Mouse (Mus musculus) neural tube, embryonic 13.5 days (tissue): ENCODE data around the gene Ccnb3. TPM values are rescaled to one million over a fixed set of nuclear protein-coding genes. Genes with fewer than 3 reads are reported as not detected.
"Not testable (repeated sequence)": the region's sequence is repeated elsewhere in the genome, so short reads cannot be mapped to it uniquely, and the experiment has no call there.

Experiments
- ATAC-seq: fragments of 200-750 bp; cut with Nextera tagmentation; 2 replicates; pipeline ENCODE4 v1.8.0; 2017; ENCODE audit warnings: low read depth, mild to moderate bottlenecking, moderate TSS enrichment, moderate library complexity
- H3K27ac ChIP-seq: fragments of 300-500 bp; sonication (generic); replicated peaks from 2 replicates; pipeline ENCODE4 v1.5.1; 2015; ENCODE audit warnings: moderate library complexity, mild to moderate bottlenecking, inconsistent platforms
- H3K27me3 ChIP-seq: fragments of 300-500 bp; sonication (generic); 2 replicates; pipeline ENCODE4 v1.6.1; 2015; ENCODE audit warnings: mild to moderate bottlenecking, inconsistent platforms
- H3K36me3 ChIP-seq: fragments of 300-500 bp; sonication (generic); 2 replicates; pipeline ENCODE4 v1.6.1; 2015; ENCODE audit warnings: mild to moderate bottlenecking, inconsistent platforms
- H3K4me1 ChIP-seq: fragments of 300-500 bp; sonication (generic); replicated peaks from 2 replicates; pipeline ENCODE4 v1.6.1; 2015; ENCODE audit warnings: inconsistent platforms
- H3K4me2 ChIP-seq: fragments of 300-500 bp; sonication (generic); 2 replicates; pipeline ENCODE4 v1.6.1; 2015; ENCODE audit warnings: inconsistent platforms, mild to moderate bottlenecking, moderate library complexity
- H3K4me3 ChIP-seq: fragments of 300-500 bp; sonication (generic); 2 replicates; pipeline ENCODE4 v1.5.1; 2015; ENCODE audit warnings: mild to moderate bottlenecking, inconsistent platforms
- H3K9ac ChIP-seq: fragments of 300-500 bp; sonication (generic); 2 replicates; pipeline ENCODE4 v1.6.1; 2015; ENCODE audit warnings: moderate library complexity, mild to moderate bottlenecking, inconsistent platforms
- H3K9me3 ChIP-seq: fragments of 300-500 bp; sonication (generic); 2 replicates; pipeline ENCODE4 v1.6.1; 2016; ENCODE audit warnings: inconsistent platforms
- WGBS: fragments of 180-500 bp; shearing (Covaris S2); methylation state at CpG from one replicate; pipeline ENCODE4 v1.1.7; 2015; 5-methylcytosine and 5-hydroxymethylcytosine counted together
- polyA plus RNA-seq: library from polyadenylated mRNA; unstranded; fragments of >200 nt; fragmentation: Nextera tagmentation; extraction: Ambion mirVana; gene quantifications from 2 replicates; pipeline ENCODE4 v1.2.1, GENCODE M21; 2015

Ccnb3 gene
- polyA plus RNA-seq, result not detected in 2 replicates

DNA sequence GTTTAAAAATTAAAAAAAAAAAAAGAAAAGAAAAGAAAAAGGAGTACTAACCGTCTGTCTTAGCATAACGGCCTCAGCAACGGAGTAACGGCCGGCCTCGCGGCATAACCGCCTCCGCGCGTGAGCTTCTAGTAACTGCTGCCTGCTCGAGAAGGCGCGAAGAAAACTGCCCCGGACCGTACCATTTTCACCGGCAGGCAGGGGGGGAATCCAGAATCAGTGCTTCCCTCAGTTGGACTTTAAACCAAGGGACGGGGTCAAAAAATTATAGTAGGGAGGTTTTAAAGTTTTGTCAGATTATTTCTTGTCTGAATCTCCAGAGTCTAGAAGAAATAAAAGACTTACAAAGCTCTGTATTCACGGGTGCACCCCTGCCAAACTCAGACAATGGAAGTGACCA lies at the start of gene Ccnb3:
Gene Ccnb3 (minus strand): TSS at position 101 of the 400 bp plus-strand sequence.
- Histone ChIP-seq H3K9me3 (no peaks in the 10 kb centered on the region), H3K4me3 (no peak within 1 kb of the TSS), H3K4me2 (no peak within 1 kb of the TSS), H3K27me3 (no peaks in the 10 kb centered on the region), H3K27ac (no peak within 1 kb of the TSS), H3K9ac (no peak within 1 kb of the TSS), H3K36me3 (no peaks in the 10 kb centered on the region), H3K4me1 (no peaks in the 10 kb centered on the region)
- WGBS, result 92% methylated on average over 19 of the region's 19 CpGs
- ATAC-seq, result no peak

DNA sequence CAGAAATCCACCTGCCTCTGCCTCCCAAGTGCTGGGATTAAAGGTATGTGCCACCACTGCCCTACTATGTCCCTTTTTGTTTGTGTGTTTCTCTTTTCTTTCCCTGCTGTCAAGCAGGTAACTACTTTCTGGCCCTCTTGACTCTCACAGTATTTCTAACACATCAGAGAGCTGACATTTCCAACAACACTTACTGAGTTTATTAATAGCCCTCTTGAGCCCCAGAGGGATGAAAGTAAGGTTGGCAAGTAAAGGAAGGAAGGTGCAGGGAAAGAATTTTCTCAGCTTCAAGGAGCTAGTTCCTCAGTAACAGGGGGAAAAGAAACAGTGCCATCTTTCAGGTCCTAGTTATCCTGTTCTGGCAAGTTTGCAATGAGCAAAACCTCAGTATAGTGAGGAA lies 48.9 kb upstream of the Ccnb3 start:
- Histone ChIP-seq H3K4me3 (no peak overlapping the region), H3K27ac (no peak overlapping the region), H3K4me1 (no peaks in the 10 kb centered on the region), H3K27me3 (no peaks in the 10 kb centered on the region), H3K9ac (no peak overlapping the region), H3K4me2 (no peak overlapping the region), H3K36me3 (no peaks in the 10 kb centered on the region), H3K9me3 (no peaks in the 10 kb centered on the region)
- no peak for ATAC-seq

DNA sequence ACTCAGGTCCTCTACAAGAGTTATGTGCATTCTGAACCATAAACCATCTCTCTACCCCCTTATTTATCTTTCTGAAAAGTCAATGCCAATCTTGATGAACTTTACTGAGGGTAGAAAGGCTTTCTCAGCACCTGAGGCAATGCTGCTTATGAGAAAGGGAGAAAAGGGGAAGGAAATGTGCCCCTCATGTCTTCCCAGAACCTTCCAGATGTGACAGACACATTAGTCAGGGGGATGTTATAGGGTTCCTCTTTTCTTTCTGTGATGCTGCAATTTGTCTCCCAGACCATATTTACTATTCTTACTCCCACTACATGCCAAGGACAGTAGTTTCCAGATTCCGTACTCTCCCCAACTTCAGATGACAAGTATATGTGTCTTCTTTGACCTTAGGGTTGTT lies 44.5 kb upstream of the Ccnb3 start:
- WGBS, result 81% methylated on average over 1 of the region's 1 CpGs
- ATAC-seq, result no peak

DNA sequence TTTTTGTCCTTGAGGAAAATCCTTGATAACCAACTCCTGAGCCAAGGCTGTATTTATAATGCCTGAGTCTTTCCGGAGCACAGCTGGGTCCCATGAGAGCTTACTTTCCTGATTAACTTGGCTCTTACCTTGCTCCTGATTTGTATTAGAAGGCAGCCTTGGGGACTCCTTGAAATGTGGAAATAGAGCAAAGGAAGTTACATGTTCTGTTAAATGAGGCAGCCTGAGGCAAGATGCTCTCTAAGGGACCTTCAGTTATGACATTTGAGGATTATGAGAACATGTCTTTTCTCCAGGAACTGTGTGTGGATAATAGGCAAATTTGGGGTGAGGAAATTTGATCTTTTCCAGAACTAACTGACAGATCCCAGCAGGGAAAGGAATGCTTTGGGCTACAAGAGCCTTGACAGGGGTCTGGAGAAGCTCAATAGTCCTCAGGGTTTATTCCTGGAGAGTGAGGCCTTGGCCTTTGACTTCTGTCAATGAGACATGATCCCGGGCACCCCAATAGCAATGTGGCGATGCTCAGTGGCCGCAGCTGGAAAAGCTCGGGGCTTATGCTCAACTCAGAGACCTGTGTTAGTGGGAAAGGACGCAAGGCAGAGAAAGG lies 38.5 kb upstream of the Ccnb3 start:
- Histone ChIP-seq H3K4me1 (no peaks in the 10 kb centered on the region), H3K27ac (no peak overlapping the region), H3K27me3 (no peaks in the 10 kb centered on the region), H3K4me3 (no peak overlapping the region), H3K9me3 (no peaks in the 10 kb centered on the region), H3K4me2 (no peak overlapping the region), H3K9ac (no peak overlapping the region), H3K36me3 (no peaks in the 10 kb centered on the region)
- ATAC-seq, result no peak
- WGBS, result 84% methylated on average over 6 of the region's 6 CpGs

More for the DNA sequence above, 44.5 kb upstream of the Ccnb3 start:
- Histone ChIP-seq H3K4me1 (no peaks in the 10 kb centered on the region), H3K27me3 (no peaks in the 10 kb centered on the region), H3K36me3 (no peaks in the 10 kb centered on the region), H3K9ac (no peak overlapping the region), H3K27ac (no peak overlapping the region), H3K4me2 (no peak overlapping the region), H3K4me3 (no peak overlapping the region), H3K9me3 (no peaks in the 10 kb centered on the region)

DNA sequence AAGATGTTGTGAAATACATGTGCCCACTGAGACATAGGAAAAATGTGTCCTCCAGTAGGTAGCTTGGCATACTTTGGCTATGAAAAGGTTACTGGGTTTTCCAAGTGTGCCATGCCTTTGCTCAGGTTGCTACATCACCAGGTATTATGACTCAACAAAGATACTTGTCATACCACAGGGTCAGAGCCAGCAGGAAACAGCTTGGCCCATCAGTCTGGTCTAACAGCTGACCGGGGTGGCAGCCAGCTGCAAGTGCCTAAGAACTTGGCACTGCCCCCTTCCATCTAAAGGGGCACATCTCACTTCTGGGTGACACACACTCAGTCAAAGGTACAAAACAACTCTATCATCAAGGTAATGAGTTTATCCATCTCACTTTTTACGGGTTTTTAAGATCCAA lies 26.6 kb upstream of the Ccnb3 start:
- Histone ChIP-seq H3K27ac (no peak overlapping the region), H3K36me3 (no peaks in the 10 kb centered on the region), H3K4me2 (no peak overlapping the region), H3K27me3 (no peaks in the 10 kb centered on the region), H3K9me3 (no peaks in the 10 kb centered on the region), H3K4me3 (no peak overlapping the region), H3K9ac (no peak overlapping the region), H3K4me1 (no peaks in the 10 kb centered on the region)
- 88% methylated on average over 2 of the region's 2 CpGs for WGBS
- no peak for ATAC-seq

DNA sequence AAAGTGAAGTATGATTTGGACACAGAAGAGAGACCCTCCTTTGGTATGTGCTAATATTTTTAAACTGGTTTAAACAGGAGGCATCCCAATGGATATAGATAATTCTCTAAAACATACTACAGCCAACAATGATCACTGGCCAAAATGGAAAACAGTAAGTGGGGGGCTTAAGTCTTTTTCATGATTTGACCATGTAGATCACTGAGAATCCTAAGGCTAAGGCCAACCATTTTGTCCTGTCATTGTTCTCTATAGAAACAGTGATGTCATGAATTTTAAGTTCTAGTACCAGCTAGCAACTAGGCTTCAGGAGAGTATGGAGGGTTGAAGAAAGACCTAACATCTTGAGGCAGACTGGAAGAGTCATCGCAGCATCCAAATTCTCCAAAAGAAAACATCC lies 25.8 kb upstream of the Ccnb3 start, which contains the start of gene Akap4:
Gene Akap4 (plus strand): TSS at position 301 of the 400 bp plus-strand sequence.
- H3K27ac ChIP-seq, result no peak within 1 kb of the TSS
- H3K36me3 ChIP-seq, result no peaks in the 10 kb centered on the region
- H3K4me3 ChIP-seq, result no peak within 1 kb of the TSS
- H3K9ac ChIP-seq, result no peak within 1 kb of the TSS
- H3K4me2 ChIP-seq, result no peak within 1 kb of the TSS
- no peaks in the 10 kb centered on the region for H3K4me1 ChIP-seq
- no peaks in the 10 kb centered on the region for H3K9me3 ChIP-seq
- WGBS, result 94% methylated on average over 1 of the region's 1 CpGs
- H3K27me3 ChIP-seq, result no peaks in the 10 kb centered on the region
- ATAC-seq, result no peak

DNA sequence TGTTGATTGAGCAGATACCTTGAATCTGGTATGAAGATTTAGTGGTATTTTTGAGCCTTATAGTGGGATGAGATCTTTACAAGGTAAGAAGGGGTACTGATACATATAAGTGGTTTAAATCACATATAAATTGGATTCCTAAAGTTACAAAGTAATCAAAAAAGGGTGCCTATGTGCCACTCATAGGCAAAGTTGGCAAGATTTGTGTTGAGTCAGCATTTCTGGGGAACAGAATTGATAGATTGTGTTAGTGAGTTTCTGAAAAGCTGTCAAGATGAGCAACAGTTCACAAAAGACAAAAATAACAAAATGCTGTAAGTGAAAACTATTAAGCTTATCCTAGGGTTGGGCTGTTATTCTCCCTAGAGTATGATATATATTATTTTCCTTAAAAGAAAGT lies 22.7 kb upstream of the Ccnb3 start:
- Histone ChIP-seq H3K36me3 (no peaks in the 10 kb centered on the region), H3K4me1 (no peaks in the 10 kb centered on the region), H3K27me3 (no peaks in the 10 kb centered on the region), H3K4me3 (no peak overlapping the region), H3K9me3 (no peaks in the 10 kb centered on the region), H3K4me2 (no peak overlapping the region), H3K9ac (no peak overlapping the region), H3K27ac (no peak overlapping the region)
- ATAC-seq, result no peak

DNA sequence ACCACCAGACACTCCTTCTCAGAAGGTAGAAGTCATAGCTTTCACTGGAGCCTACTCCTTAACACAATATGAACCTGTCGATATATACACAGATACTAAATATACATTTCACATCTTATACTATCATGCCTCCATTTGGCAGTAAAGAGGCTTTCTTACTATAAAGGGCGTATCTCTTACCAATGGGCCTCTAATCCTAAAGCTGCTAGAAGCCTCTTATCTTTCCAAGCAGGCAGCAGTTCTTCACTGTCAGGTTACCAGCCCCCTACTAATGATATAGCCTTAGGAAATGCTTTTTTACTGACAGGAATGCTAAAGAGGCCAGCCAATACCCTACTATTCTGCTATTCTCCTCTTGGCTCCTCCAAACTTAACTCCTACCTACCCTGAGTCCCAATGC lies 16.2 kb upstream of the Ccnb3 start:
- H3K27ac ChIP-seq, result no peak overlapping the region
- no peak for ATAC-seq
- no peaks in the 10 kb centered on the region for H3K9me3 ChIP-seq
- no peak overlapping the region for H3K4me2 ChIP-seq
- no peak overlapping the region for H3K9ac ChIP-seq
- no peak overlapping the region for H3K4me3 ChIP-seq
- no peaks in the 10 kb centered on the region for H3K36me3 ChIP-seq
- no peaks in the 10 kb centered on the region for H3K4me1 ChIP-seq
- 79% methylated on average over 2 of the region's 2 CpGs for WGBS
- H3K27me3 ChIP-seq, result no peaks in the 10 kb centered on the region

DNA sequence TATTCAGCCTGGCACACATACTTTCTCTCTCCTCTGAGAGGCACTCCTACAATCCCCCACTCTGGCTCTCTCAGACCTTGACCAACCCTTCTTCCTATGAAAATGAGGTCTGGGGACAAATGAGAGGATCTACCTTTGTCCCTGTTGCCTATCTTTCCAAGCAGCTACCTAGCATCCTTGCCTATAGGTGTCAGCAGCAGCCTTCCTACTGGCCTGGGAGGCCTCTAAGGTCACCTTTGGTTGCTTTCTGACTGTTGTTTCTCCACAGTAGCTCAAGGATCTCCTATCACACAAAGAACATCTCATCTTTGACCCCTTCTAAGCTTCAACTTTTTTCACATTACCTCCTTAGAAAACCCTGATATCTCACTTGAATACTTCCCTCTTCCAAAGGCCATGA lies 15.6 kb upstream of the Ccnb3 start:
- H3K4me1 ChIP-seq, result no peaks in the 10 kb centered on the region

DNA sequence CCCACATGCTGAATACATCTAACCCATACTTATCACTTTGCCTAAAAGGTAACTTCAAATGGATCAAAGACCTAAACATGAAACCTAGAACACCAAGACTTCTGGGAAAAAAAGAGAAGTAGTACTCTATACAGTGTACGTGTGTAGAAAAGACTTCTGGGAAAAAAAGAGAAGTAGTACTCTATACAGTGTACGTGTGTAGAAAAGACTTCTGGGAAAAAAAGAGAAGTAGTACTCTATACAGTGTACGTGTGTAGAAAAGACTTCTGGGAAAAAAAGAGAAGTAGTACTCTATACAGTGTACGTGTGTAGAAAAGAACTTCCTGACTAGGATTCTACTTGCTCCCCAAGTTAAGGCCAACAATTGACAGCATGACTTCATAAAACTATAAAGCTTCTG lies 57.5 kb downstream of the Ccnb3 start:
- not testable (repeated sequence) for H3K27me3 ChIP-seq, H3K27ac ChIP-seq, H3K9me3 ChIP-seq, H3K36me3 ChIP-seq, H3K4me1 ChIP-seq, H3K9ac ChIP-seq, H3K4me3 ChIP-seq, ATAC-seq, H3K4me2 ChIP-seq
- 89% methylated on average over 3 of the region's 4 CpGs for WGBS

More for the DNA sequence above, 15.6 kb upstream of the Ccnb3 start:
- no peak overlapping the region for H3K4me3 ChIP-seq
- no peaks in the 10 kb centered on the region for H3K27me3 ChIP-seq
- H3K9ac ChIP-seq, result no peak overlapping the region
- no peaks in the 10 kb centered on the region for H3K9me3 ChIP-seq
- no peak for ATAC-seq
- no peaks in the 10 kb centered on the region for H3K36me3 ChIP-seq
- H3K27ac ChIP-seq, result no peak overlapping the region
- no peak overlapping the region for H3K4me2 ChIP-seq

DNA sequence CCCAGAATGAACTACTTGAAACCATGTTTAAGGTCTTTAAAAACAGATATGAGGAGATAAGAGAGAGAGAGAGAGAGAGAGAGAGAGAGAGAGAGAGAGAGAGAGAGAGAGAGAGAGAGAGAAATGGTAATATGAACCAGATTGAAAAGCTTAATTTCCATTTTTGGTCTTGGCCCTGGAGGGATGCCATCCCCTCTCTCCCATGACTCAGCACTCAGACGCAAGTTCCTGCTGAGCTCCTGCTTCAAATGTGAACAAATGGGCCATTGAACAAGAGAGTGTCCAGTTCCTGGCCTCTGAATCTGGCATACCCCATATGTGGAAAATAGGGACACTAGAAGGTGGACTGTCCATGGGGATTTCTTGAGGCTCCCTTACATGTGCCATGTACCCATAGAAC lies 69.5 kb downstream of the Ccnb3 start:
- H3K4me2 ChIP-seq, result no peak overlapping the region
- H3K4me3 ChIP-seq, result no peak overlapping the region
- WGBS, result 70% methylated on average over 1 of the region's 1 CpGs
- H3K27me3 ChIP-seq, result no peaks in the 10 kb centered on the region
- no peak for ATAC-seq
- no peaks in the 10 kb centered on the region for H3K4me1 ChIP-seq
- no peaks in the 10 kb centered on the region for H3K9me3 ChIP-seq
- H3K9ac ChIP-seq, result no peak overlapping the region
- H3K27ac ChIP-seq, result no peak overlapping the region
- H3K36me3 ChIP-seq, result no peaks in the 10 kb centered on the region

DNA sequence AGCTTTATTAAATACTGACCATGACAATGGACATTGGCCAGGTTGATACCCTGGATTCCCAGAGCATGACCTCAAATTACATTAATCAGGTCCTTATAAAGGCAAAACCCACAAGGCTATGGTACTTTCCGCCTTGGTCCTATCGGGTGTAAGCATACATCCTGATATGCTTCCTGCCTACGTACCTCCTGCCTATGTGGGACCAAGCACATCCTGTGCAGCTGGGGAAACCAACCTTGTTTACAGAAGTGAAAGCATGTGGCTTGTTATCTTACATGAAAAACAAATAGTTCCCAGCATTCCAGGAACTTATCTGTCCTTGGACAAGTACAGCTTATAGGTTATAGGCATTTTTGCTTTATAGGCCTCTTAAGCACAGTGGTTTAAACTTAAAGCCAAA lies 72.8 kb downstream of the Ccnb3 start:
- Histone ChIP-seq H3K9me3 (no peaks in the 10 kb centered on the region), H3K27ac (no peak overlapping the region), H3K36me3 (no peaks in the 10 kb centered on the region), H3K27me3 (no peaks in the 10 kb centered on the region), H3K4me3 (no peak overlapping the region), H3K4me2 (no peak overlapping the region), H3K4me1 (no peaks in the 10 kb centered on the region), H3K9ac (no peak overlapping the region)
- ATAC-seq, result no peak
- WGBS, result 79% methylated on average over 3 of the region's 3 CpGs
